10 mouse cellular contexts compared by ENCODE assay signal in genomic region chr8:114438236-114438635, GRCm38 (mm10). TPM values are rescaled to one million over a fixed set of nuclear protein-coding genes. Genes with fewer than 3 reads are reported as not detected.
DNase-seq lines count a peak whose midpoint lies in the region; ATAC-seq and TF ChIP-seq lines count a peak whose summit lies in the region.
"Had no signal": no experiment of that assay in that cellular context is flagged by ENCODE, and none has a peak within 500 bp of the region (broad histone marks: within the 10 kb centered on the region; RNA-seq: fewer than 3 reads in every experiment).

No protein-coding gene starts in this region.

- H3K4me2 ChIP-seq in intestine, postnatal 0 days (replicated peaks; ENCODE audit: low read depth) = no peak overlapping the region
- H3K4me2 ChIP-seq in intestine, embryonic 15.5 days (replicated peaks) = no peak overlapping the region
- no peak overlapping the region for H3K4me2 ChIP-seq in neural tube, embryonic 11.5 days (ENCODE audit: low read depth)

- TF ChIP-seq EP300 in ES-Bruce4 (IDR thresholded peaks at IDR 0.05; ENCODE audit: insufficient read depth, low read depth, low read length) = no peak

- H3K27me3 ChIP-seq in intestine, postnatal 0 days (replicated peaks; ENCODE audit: control insufficient read depth, insufficient read depth, low read length) = no peaks in the 10 kb centered on the region
- no peaks in the 10 kb centered on the region for H3K27me3 ChIP-seq in intestine, embryonic 15.5 days (replicated peaks)
- no peaks in the 10 kb centered on the region for H3K27me3 ChIP-seq in ES-Bruce4 (ENCODE audit: control insufficient read depth, insufficient read depth, low read length, poor library complexity, severe bottlenecking)
- H3K27me3 ChIP-seq in neural tube, embryonic 11.5 days (ENCODE audit: control insufficient read depth, insufficient read depth, low read length) = no peaks in the 10 kb centered on the region
- H3K27me3 ChIP-seq: neural tube, embryonic 13.5 days had no signal

- H3K9me3 ChIP-seq in intestine, postnatal 0 days (ENCODE audit: control insufficient read depth) = no peaks in the 10 kb centered on the region
- no peaks in the 10 kb centered on the region for H3K9me3 ChIP-seq in intestine, embryonic 15.5 days
- H3K9me3 ChIP-seq in ES-Bruce4 (replicated peaks; ENCODE audit: control insufficient read depth, insufficient read depth, low read length, poor library complexity, severe bottlenecking) = no peaks in the 10 kb centered on the region
- no peaks in the 10 kb centered on the region for H3K9me3 ChIP-seq in neural tube, embryonic 11.5 days (ENCODE audit: control insufficient read depth, low read length)
- H3K9me3 ChIP-seq: neural tube, embryonic 13.5 days had no signal

- H3K4me3 ChIP-seq in intestine, postnatal 0 days (ENCODE audit: low read depth, low read length) = no peak overlapping the region
- no peak overlapping the region for H3K4me3 ChIP-seq in intestine, embryonic 15.5 days (replicated peaks)
- H3K4me3 ChIP-seq in ES-Bruce4 (ENCODE audit: low read depth, low read length) = no peak overlapping the region
- H3K4me3 ChIP-seq in embryonic fibroblast, embryonic 13.5 days (ENCODE audit: insufficient read depth, low read length) = no peak overlapping the region
- H3K4me3 ChIP-seq in neural tube, embryonic 11.5 days (ENCODE audit: low read depth, low read length) = no peak overlapping the region
- H3K4me3 ChIP-seq: neural tube, embryonic 13.5 days had no signal

- DNase-seq in adrenal gland, postnatal 25 days = peak; percentile 71
- peak; percentile 55 to 64 for DNase-seq in left cerebral cortex, postnatal 25 days (ENCODE audit: low spot score in 2 of 2)
- DNase-seq in neural tube, embryonic 11.5 days (ENCODE audit: low spot score) = peak; percentile 66

- intact Hi-C loops in left cerebral cortex, postnatal 25 days (cut with DNase I) = loop anchor here (1.0 to 2.0 kb wide), 2 partner anchors 357 to 774 kb away; no protein-coding TSS in a partner anchor

- no peak for ATAC-seq in intestine, postnatal 0 days
- no peak for ATAC-seq in intestine, embryonic 15.5 days
- ATAC-seq in neural tube, embryonic 11.5 days (ENCODE audit: insufficient read depth, low FRiP score, low TSS enrichment) = no peak
- ATAC-seq in inflammation-experienced regulatory T-cells, adult 6 months = no peak

- no peak overlapping the region for H3K9ac ChIP-seq in intestine, postnatal 0 days (ENCODE audit: low read depth, low read length)
- H3K9ac ChIP-seq in intestine, embryonic 15.5 days = no peak overlapping the region
- no peak overlapping the region for H3K9ac ChIP-seq in ES-Bruce4 (ENCODE audit: low read depth, poor library complexity, severe bottlenecking)
- no peak overlapping the region for H3K9ac ChIP-seq in neural tube, embryonic 11.5 days (ENCODE audit: low read length)
- H3K9ac ChIP-seq: neural tube, embryonic 13.5 days had no signal

- no peaks in the 10 kb centered on the region for H3K36me3 ChIP-seq in intestine, postnatal 0 days (ENCODE audit: control insufficient read depth, insufficient read depth)
- H3K36me3 ChIP-seq in intestine, embryonic 15.5 days = no peaks in the 10 kb centered on the region
- H3K36me3 ChIP-seq in ES-Bruce4 (ENCODE audit: control insufficient read depth, insufficient read depth, low read length, poor library complexity, severe bottlenecking) = no peaks in the 10 kb centered on the region
- H3K36me3 ChIP-seq in neural tube, embryonic 11.5 days (ENCODE audit: control insufficient read depth, insufficient read depth, low read length) = no peaks in the 10 kb centered on the region
- H3K36me3 ChIP-seq: neural tube, embryonic 13.5 days had no signal

- TF ChIP-seq POLR2A in ES-Bruce4 (IDR thresholded peaks at IDR 0.05; ENCODE audit: insufficient read depth, low read length) = no peak
- no peak for TF ChIP-seq POLR2A in embryonic fibroblast, embryonic 13.5 days (IDR thresholded peaks at IDR 0.05; ENCODE audit: low read depth, low read length)

- peaks cover 5% of the 10 kb centered on the region; the same call in 1 of the 2 replicates for H3K4me1 ChIP-seq in intestine, postnatal 0 days (replicated peaks; ENCODE audit: control insufficient read depth, insufficient read depth, low read length)
- H3K4me1 ChIP-seq in intestine, embryonic 15.5 days (replicated peaks) = peaks cover 7% of the 10 kb centered on the region
- no peaks in the 10 kb centered on the region for H3K4me1 ChIP-seq in ES-Bruce4 (ENCODE audit: control insufficient read depth, insufficient read depth, low read length)
- no peaks in the 10 kb centered on the region for H3K4me1 ChIP-seq in embryonic fibroblast, embryonic 13.5 days (ENCODE audit: control insufficient read depth, insufficient read depth, low read length)
- H3K4me1 ChIP-seq in neural tube, embryonic 11.5 days (ENCODE audit: control insufficient read depth, insufficient read depth, low read length) = peaks cover 5% of the 10 kb centered on the region

- H3K27ac ChIP-seq in intestine, postnatal 0 days (ENCODE audit: low read depth, low read length) = no peak overlapping the region
- H3K27ac ChIP-seq in intestine, embryonic 15.5 days = no peak overlapping the region
- no peak overlapping the region for H3K27ac ChIP-seq in ES-Bruce4 (ENCODE audit: insufficient read depth, low read length)
- H3K27ac ChIP-seq in embryonic fibroblast, embryonic 13.5 days (ENCODE audit: insufficient read depth, low read length) = no peak overlapping the region
- no peak overlapping the region for H3K27ac ChIP-seq in neural tube, embryonic 11.5 days (ENCODE audit: low read depth, low read length)
- H3K27ac ChIP-seq: neural tube, embryonic 13.5 days had no signal

- TF ChIP-seq CTCF in intestine, postnatal 0 days (IDR thresholded peaks at IDR 0.05; ENCODE audit: low read depth) = peak; percentile 89
- peak; percentile 84 for TF ChIP-seq CTCF in ES-Bruce4 (IDR thresholded peaks at IDR 0.05; ENCODE audit: low read depth, low read length)
- TF ChIP-seq CTCF in embryonic fibroblast, embryonic 13.5 days (IDR thresholded peaks at IDR 0.05; ENCODE audit: borderline replicate concordance, insufficient read depth, low read length) = peak; percentile 74; the same call in 1 of the 2 replicates

- WGBS in intestine, postnatal 0 days = 6% methylated on average over 6 of the region's 6 CpGs
- 9% methylated on average over 6 of the region's 6 CpGs for WGBS in intestine, embryonic 15.5 days
- 9% methylated on average over 6 of the region's 6 CpGs for WGBS in neural tube, embryonic 11.5 days

RNA-seq across cellular contexts. Expression of gene Wwox, which starts 1.2 kb away (rescaled TPM):
- 7.1 and 9.3 TPM in 2 replicates for polyA plus RNA-seq in intestine, postnatal 0 days (2015; fragmentation: Nextera tagmentation; extraction: Ambion mirVana)
- polyA plus RNA-seq in intestine, embryonic 15.5 days (2015; fragmentation: Nextera tagmentation; extraction: Ambion mirVana) = 11.6 TPM in 2 replicates
- polyA plus RNA-seq in ES-Bruce4 (2011; ENCODE audit: insufficient read depth, insufficient read length, low read depth, missing spikeins) = 11.3 and 14.0 TPM in 2 replicates
- total RNA-seq in adrenal gland, postnatal 25 days (2021) = 31.3 and 37.2 TPM in 2 replicates
- 7.2 and 8.7 TPM in 2 replicates for polyA plus RNA-seq in embryonic fibroblast, embryonic 13.5 days (2011; ENCODE audit: insufficient read length, low read depth, missing spikeins)
- 10 to 100 TPM; 12.7 to 13.6 TPM for total RNA-seq in left cerebral cortex, postnatal 25 days (2021)
- 11.0 and 12.2 TPM in 2 replicates for polyA plus RNA-seq in neural tube, embryonic 11.5 days (2014; fragmentation: Nextera tagmentation; extraction: Ambion mirVana)
- polyA plus RNA-seq in inflammation-experienced regulatory T-cells, adult 6 months (2017; shearing (Covaris generic)) = 10 to 100 TPM in 2 of 3 experiments, 1 to 10 TPM in 1; 8.6 to 17.2 (median 12.6) TPM

RNA-seq across cellular contexts. Expression of gene Clec3a, which starts 20.4 kb away (rescaled TPM):
- not detected in 2 replicates for polyA plus RNA-seq in intestine, postnatal 0 days (2015; fragmentation: Nextera tagmentation; extraction: Ambion mirVana)
- not detected in 2 replicates for polyA plus RNA-seq in intestine, embryonic 15.5 days (2015; fragmentation: Nextera tagmentation; extraction: Ambion mirVana)
- polyA plus RNA-seq in ES-Bruce4 (2011; ENCODE audit: insufficient read depth, insufficient read length, low read depth, missing spikeins) = not detected in 2 replicates
- not detected in 2 replicates for total RNA-seq in adrenal gland, postnatal 25 days (2021)
- polyA plus RNA-seq in embryonic fibroblast, embryonic 13.5 days (2011; ENCODE audit: insufficient read length, low read depth, missing spikeins) = not detected in 2 replicates
- not detected for total RNA-seq in left cerebral cortex, postnatal 25 days (2021)
- 0.59 TPM in 1 of 2 replicates, not detected in the other for polyA plus RNA-seq in neural tube, embryonic 11.5 days (2014; fragmentation: Nextera tagmentation; extraction: Ambion mirVana)
- not detected for polyA plus RNA-seq in inflammation-experienced regulatory T-cells, adult 6 months (2017; shearing (Covaris generic))
- polyA plus RNA-seq: heart, embryonic 14.5 days; neural tube, embryonic 13.5 days had no signal
